Mouse (Mus musculus): Measurements from ENCODE around the gene Tmem211.

Gene Tmem211

DNA sequence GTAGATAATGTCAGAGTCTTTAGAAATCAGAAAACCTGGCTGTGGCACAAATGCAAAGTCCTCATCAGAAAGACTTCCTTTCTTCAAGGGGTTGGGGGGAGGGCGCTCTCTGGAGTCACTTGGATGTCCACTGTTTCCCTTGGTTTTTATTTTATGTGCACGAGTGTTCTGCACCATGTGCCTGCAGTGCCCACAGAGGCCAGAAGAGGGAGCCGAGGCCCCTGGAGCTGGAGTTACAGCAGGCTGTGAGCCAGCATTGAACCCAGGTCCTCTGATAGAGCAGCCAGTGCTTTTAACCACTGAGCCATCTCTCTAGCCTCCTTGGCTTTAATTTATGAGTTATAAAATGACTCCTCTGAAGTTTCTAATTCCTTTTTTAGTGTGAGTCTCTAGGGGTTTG, 43.3 kb downstream of the Tmem211 start:
- ATAC-seq (ENCODE audit: insufficient number of reproducible peaks, low FRiP score, low TSS enrichment): no peak

DNA sequence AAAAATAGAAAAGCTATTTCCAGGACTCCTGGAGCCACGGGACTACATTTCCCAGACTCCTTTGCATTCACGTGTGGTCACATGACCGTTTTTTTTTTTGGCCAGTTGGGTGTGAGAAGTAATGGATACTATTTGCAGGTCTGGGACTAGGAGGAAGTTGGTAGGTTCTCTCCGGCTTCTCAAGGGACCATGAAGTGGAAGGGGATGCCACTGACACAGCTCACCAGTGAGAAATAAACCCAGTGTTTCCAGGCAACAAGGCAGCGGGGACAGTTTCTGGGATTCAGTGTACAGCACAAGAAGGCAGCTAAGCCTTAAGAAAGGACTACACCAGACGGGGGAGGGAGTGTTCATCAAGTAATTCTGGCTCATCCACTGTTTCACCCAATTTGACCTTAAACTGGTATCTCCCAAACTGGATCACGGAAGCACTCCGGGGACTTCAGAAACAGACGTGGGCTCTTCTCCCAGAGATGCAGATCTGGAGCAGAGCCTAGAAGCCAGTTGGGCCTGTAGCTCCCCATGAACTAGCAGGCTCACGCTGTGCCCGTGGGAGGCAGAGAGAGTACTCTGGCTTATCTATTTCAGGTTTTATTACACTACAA, 44.6 kb downstream of the Tmem211 start:
- no peak for ATAC-seq (ENCODE audit: insufficient number of reproducible peaks, low FRiP score, low TSS enrichment)

- no peak for ATAC-seq (ENCODE audit: insufficient number of reproducible peaks, low FRiP score, low TSS enrichment)
Observed at GRCm38 (mm10) chr5:113275839-113276238, 49.1 kb downstream of the Tmem211 start.

- ATAC-seq (ENCODE audit: insufficient number of reproducible peaks, low FRiP score, low TSS enrichment): no peak
Observed at GRCm38 (mm10) chr5:113280138-113280856, 53.6 kb downstream of the Tmem211 start.

- no peak for ATAC-seq (ENCODE audit: insufficient number of reproducible peaks, low FRiP score, low TSS enrichment)
Observed at GRCm38 (mm10) chr5:113281557-113281956, 54.8 kb downstream of the Tmem211 start.

DNA sequence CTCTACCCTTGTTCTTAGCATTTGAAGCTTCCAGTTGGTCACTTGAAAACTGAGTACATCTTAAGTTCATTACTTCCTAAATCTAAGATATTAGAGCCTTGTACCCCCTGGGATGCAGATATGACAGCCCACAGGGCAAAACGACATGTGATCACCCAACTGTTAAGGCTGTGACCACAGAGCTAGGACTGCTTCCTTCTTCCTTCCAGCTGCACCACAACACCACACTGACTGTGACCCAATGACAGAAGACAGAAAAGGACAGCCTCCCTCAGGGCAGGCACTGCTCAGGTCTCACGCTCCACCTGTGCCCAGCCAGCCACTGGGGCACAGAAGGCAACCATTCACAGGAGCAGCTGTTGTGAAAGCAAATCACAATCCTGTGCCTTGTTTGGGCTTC, 57.0 kb downstream of the Tmem211 start:
- no peak for ATAC-seq (ENCODE audit: insufficient number of reproducible peaks, low FRiP score, low TSS enrichment)

DNA sequence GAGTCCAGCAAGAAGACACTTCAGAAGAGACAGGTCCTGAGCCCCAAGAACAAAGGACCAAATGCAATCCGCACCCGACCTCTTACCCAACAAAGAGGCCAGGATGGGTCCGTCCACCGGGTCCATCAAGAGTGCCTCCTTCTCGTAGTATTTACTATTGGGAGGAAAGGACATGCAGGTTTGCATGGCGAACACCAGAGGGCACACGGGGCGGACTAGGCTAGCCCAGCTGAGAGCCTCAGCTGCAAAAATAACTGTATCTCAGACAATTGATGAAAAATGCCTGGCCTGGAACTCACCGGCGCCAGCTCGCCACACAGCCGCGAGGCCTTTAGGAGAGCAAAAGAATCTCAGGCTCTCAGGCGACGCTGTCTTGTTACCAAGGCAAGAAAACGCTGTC, 58.8 kb downstream of the Tmem211 start:
- no peak for ATAC-seq (ENCODE audit: insufficient number of reproducible peaks, low FRiP score, low TSS enrichment)

DNA sequence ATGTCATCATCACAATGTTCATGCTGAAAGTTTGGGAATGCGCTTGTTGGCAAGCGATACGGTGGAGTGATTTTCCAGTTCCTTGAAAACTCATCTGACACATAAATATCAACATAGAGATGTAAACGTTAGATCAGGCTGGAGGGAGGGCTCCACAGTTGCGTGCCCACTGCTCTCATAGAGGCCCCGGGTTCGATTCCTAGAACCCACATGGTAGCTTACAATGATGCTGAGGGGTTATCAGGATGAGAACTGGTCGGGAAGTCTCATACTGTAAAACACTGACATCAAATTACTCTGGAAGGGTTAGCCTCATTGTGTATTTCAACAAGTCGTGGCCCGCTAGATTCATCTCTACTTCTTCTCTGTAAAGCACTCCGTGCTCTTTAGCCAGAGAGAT, 59.3 kb downstream of the Tmem211 start:
- ATAC-seq (ENCODE audit: insufficient number of reproducible peaks, low FRiP score, low TSS enrichment): no peak

DNA sequence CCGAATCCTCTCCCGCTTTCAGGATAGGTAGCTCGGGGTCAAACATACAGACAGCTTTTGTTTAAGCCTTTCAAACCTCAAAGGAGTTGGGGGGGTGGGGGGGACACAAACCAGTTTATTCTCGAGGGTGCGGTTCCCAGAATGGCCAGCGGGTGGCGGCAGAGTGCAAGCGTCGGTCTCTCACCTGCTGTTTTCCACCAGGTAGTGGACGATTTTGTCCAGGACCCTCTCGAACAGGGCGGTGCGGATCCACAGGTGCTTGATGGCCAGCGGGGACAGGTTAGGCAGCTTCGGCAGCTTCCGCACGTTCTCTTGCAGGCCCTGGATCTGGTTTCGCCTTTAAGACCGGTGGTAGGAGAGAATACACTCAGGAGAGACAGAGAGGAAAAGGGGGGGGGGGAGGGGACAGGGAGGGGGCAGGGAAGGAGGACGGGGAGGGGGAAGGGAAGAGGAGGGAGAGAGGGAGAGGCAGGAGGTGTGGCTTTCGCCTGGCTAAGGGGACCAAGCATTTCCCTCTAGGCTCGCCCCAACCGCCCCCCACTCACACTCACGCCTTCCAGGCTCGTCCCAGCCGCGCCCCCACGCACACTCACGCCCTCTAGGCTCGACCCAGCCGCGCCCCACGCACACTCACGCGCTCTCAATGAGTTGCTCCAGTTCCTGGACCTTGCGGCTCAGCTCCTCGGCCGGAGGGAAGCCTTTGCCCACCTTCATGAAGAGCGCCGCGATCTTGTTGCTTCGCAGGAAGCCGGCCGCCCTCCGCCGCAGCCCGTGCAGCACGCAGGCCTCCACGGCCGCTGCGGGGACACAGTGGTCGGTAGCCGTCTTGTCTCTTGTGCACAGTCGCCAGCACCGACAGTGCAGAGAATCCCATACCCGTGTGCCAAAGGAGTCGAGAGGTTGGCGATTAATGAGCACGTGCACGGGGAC, 60.1 kb downstream of the Tmem211 start:
- no peak for ATAC-seq (ENCODE audit: insufficient number of reproducible peaks, low FRiP score, low TSS enrichment)

GRCm38 (mm10) chr5:113287762-113288161, 61.1 kb downstream of the Tmem211 start:
- ATAC-seq (ENCODE audit: insufficient number of reproducible peaks, low FRiP score, low TSS enrichment): no peak

- no peak for ATAC-seq (ENCODE audit: insufficient number of reproducible peaks, low FRiP score, low TSS enrichment)
Observed at GRCm38 (mm10) chr5:113288490-113288889, 61.8 kb downstream of the Tmem211 start.

All from cerebellum, adult (tissue).